Mouse (Mus musculus): Measurements from ENCODE around the gene Hesx1. TPM values are rescaled to one million over a fixed set of nuclear protein-coding genes. Genes with fewer than 3 reads are reported as not detected.

The Hesx1 gene
- polyA plus RNA-seq, 1 experiment from 2014 or later: not detected

GRCm38 (mm10) chr14:26981021-26981420, 13.2 kb upstream of the Hesx1 start:
- Histone ChIP-seq H3K27ac (no peak overlapping the region), H3K9ac (no peak overlapping the region), H3K27me3 (0 out of 2 replicates have a peak, but pooled peaks cover 5% of the 10 kb centered on the region), H3K9me3 (replicated peaks) (peaks cover 5% of the 10 kb centered on the region), H3K4me2 (no peak overlapping the region), H3K4me3 (no peak overlapping the region), H3K36me3 (ENCODE audit: poor library complexity, severe bottlenecking) (no peaks in the 10 kb centered on the region), H3K4me1 (no peaks in the 10 kb centered on the region)
- ATAC-seq: no peak
- 94% methylated on average over 8 of the region's 8 CpGs for WGBS

- no peaks in the 10 kb centered on the region for H3K4me1 ChIP-seq
- peaks cover 5% of the 10 kb centered on the region for H3K9me3 ChIP-seq (replicated peaks)
- no peaks in the 10 kb centered on the region for H3K36me3 ChIP-seq (ENCODE audit: poor library complexity, severe bottlenecking)
- H3K4me2 ChIP-seq: no peak overlapping the region
- no peak overlapping the region for H3K27ac ChIP-seq
- 0 out of 2 replicates have a peak, but pooled peaks cover 5% of the 10 kb centered on the region for H3K27me3 ChIP-seq
- no peak for ATAC-seq
- no peak overlapping the region for H3K4me3 ChIP-seq
- no peak overlapping the region for H3K9ac ChIP-seq
- WGBS: 66% methylated on average over 5 of the region's 5 CpGs
Observed at GRCm38 (mm10) chr14:26981494-26982149, 12.6 kb upstream of the Hesx1 start.

- Histone ChIP-seq H3K36me3 (ENCODE audit: poor library complexity, severe bottlenecking) (no peaks in the 10 kb centered on the region), H3K9me3 (replicated peaks) (peaks cover 5% of the 10 kb centered on the region), H3K4me2 (no peak overlapping the region), H3K4me3 (no peak overlapping the region), H3K9ac (no peak overlapping the region), H3K27me3 (0 out of 2 replicates have a peak, but pooled peaks cover 2% of the 10 kb centered on the region), H3K4me1 (no peaks in the 10 kb centered on the region), H3K27ac (no peak overlapping the region)
- ATAC-seq: no peak
- WGBS: 82% methylated on average over 5 of the region's 5 CpGs
Observed at GRCm38 (mm10) chr14:26982150-26982530, 12.1 kb upstream of the Hesx1 start.

GRCm38 (mm10) chr14:26988694-26989093, 5.5 kb upstream of the Hesx1 start:
- 72% methylated on average over 2 of the region's 2 CpGs for WGBS
- H3K9ac ChIP-seq: no peak overlapping the region
- ATAC-seq: no peak
- H3K4me2 ChIP-seq: no peak overlapping the region
- H3K27ac ChIP-seq: no peak overlapping the region
- H3K27me3 ChIP-seq: peaks cover 4% of the 10 kb centered on the region; the same call in 1 of the 2 replicates
- H3K4me3 ChIP-seq: no peak overlapping the region
- H3K9me3 ChIP-seq (replicated peaks): no peaks in the 10 kb centered on the region
- H3K4me1 ChIP-seq: no peaks in the 10 kb centered on the region
- H3K36me3 ChIP-seq (ENCODE audit: poor library complexity, severe bottlenecking): no peaks in the 10 kb centered on the region

- ATAC-seq: no peak
- 60% methylated on average over 18 of the region's 18 CpGs for WGBS
- no peaks in the 10 kb centered on the region for H3K9me3 ChIP-seq (replicated peaks)
- H3K27ac ChIP-seq: no peak overlapping the region
- H3K9ac ChIP-seq: no peak overlapping the region
- no peak overlapping the region for H3K4me2 ChIP-seq
- H3K4me1 ChIP-seq: peaks cover 6% of the 10 kb centered on the region
- H3K27me3 ChIP-seq: peaks cover 10% of the 10 kb centered on the region; the same call in 1 of the 2 replicates
- no peak overlapping the region for H3K4me3 ChIP-seq
- H3K36me3 ChIP-seq (ENCODE audit: poor library complexity, severe bottlenecking): no peaks in the 10 kb centered on the region
Observed at GRCm38 (mm10) chr14:26991622-26992021, 2.6 kb upstream of the Hesx1 start.

DNA sequence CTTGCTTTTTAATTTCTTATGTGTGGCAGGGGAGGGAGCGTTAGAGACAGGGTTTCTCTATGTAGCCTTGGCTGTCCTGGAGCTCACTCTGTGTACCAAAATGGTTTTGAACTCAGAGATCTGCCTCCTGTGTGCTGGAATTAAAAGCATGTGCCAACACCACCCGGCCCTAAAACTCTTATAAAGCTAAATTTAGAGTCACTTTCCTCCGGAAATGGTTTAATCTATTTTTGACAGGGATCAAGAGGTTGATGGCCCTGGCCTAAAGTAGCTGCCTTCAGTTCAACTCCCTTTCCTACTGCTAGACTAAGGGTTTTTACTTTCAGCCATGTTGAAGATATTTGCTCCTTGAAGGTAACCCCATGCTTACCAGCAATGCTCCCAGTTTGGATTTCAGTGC, 789 bp upstream of the Hesx1 start:
- Histone ChIP-seq H3K9ac (no peak overlapping the region), H3K4me1 (peaks cover 6% of the 10 kb centered on the region), H3K36me3 (ENCODE audit: poor library complexity, severe bottlenecking) (no peaks in the 10 kb centered on the region), H3K4me3 (no peak overlapping the region), H3K27me3 (peaks cover 14% of the 10 kb centered on the region; the same call in 1 of the 2 replicates), H3K4me2 (no peak overlapping the region), H3K9me3 (replicated peaks) (no peaks in the 10 kb centered on the region), H3K27ac (no peak overlapping the region)
- WGBS: 83% methylated on average over 3 of the region's 3 CpGs
- ATAC-seq: no peak

GRCm38 (mm10) chr14:26996257-26996656, 2.0 kb downstream of the Hesx1 start:
- no peak for ATAC-seq
- Histone ChIP-seq H3K9me3 (replicated peaks) (no peaks in the 10 kb centered on the region), H3K4me2 (no peak overlapping the region), H3K4me3 (no peak overlapping the region), H3K9ac (no peak overlapping the region), H3K4me1 (peaks cover 6% of the 10 kb centered on the region), H3K27me3 (peaks cover 39% of the 10 kb centered on the region), H3K27ac (no peak overlapping the region), H3K36me3 (ENCODE audit: poor library complexity, severe bottlenecking) (no peaks in the 10 kb centered on the region)

DNA sequence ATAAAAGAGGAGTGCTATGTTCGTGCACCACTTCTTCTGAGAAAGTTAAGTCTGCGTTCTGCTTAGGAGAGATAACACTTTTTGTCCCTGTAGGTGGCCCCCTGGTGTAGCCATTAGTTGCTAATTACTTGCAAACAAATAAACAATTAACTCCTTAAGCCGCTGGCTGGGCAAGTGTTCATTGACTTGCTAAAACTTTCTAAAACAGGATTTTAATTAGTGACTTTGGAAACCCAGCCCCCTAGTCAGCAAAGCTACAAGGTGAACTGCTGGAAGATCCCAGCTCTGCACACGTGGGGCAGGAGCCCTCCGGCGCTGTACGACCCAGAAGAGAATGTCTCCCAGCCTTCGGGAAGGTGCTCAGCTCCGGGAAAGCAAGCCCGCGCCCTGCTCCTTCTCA, 6.2 kb downstream of the Hesx1 start:
- WGBS: under 1% methylated on average over 11 of the region's 11 CpGs
- ATAC-seq: no peak
- Histone ChIP-seq H3K9ac (no peak overlapping the region), H3K27me3 (peaks cover 55% of the 10 kb centered on the region), H3K9me3 (replicated peaks) (no peaks in the 10 kb centered on the region), H3K27ac (no peak overlapping the region), H3K4me1 (no peaks in the 10 kb centered on the region), H3K36me3 (ENCODE audit: poor library complexity, severe bottlenecking) (no peaks in the 10 kb centered on the region), H3K4me3 (no peak overlapping the region), H3K4me2 (no peak overlapping the region)

DNA sequence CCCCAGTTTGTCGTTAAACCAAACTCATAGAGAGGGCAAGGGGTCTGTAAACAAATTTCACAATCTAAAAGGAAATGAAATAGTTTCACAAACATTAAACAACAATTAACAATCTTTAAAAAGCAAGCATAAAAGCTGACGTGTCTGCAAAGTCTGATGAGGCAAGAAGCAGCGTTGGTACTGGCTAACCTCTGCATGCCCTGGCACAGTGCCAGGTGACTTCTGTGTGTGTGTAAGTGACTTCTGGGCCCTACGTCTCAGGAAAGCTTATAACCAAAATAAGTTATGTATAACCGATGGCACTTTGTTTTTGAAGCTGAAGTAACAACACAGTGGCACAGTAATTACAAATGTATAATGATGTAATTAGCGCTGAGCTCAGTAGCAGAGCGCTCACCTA, 10.7 kb downstream of the Hesx1 start:
- H3K4me1 ChIP-seq: no peaks in the 10 kb centered on the region
- no peak overlapping the region for H3K9ac ChIP-seq
- H3K27ac ChIP-seq: no peak overlapping the region
- no peak for ATAC-seq
- peaks cover 56% of the 10 kb centered on the region for H3K27me3 ChIP-seq
- H3K36me3 ChIP-seq (ENCODE audit: poor library complexity, severe bottlenecking): no peaks in the 10 kb centered on the region
- no peak overlapping the region for H3K4me3 ChIP-seq
- no peaks in the 10 kb centered on the region for H3K9me3 ChIP-seq (replicated peaks)
- WGBS: 61% methylated on average over 7 of the region's 7 CpGs
- H3K4me2 ChIP-seq: no peak overlapping the region

GRCm38 (mm10) chr14:27005937-27006336, 11.7 kb downstream of the Hesx1 start:
- ATAC-seq: no peak
- WGBS: 2% methylated on average over 6 of the region's 6 CpGs
- no peaks in the 10 kb centered on the region for H3K36me3 ChIP-seq (ENCODE audit: poor library complexity, severe bottlenecking)

GRCm38 (mm10) chr14:27011561-27011960, 17.3 kb downstream of the Hesx1 start:
- Histone ChIP-seq H3K9ac (no peak overlapping the region), H3K9me3 (replicated peaks) (no peaks in the 10 kb centered on the region), H3K4me1 (no peaks in the 10 kb centered on the region), H3K27ac (no peak overlapping the region), H3K27me3 (peaks cover 9% of the 10 kb centered on the region; the same call in 1 of the 2 replicates), H3K4me2 (no peak overlapping the region), H3K36me3 (ENCODE audit: poor library complexity, severe bottlenecking) (no peaks in the 10 kb centered on the region), H3K4me3 (no peak overlapping the region)
- 82% methylated on average over 5 of the region's 5 CpGs for WGBS
- ATAC-seq: no peak

More at GRCm38 (mm10) chr14:27005937-27006336, 11.7 kb downstream of the Hesx1 start:
- no peak overlapping the region for H3K4me2 ChIP-seq
- H3K4me1 ChIP-seq: no peaks in the 10 kb centered on the region
- peaks cover 47% of the 10 kb centered on the region for H3K27me3 ChIP-seq
- H3K27ac ChIP-seq: no peak overlapping the region
- no peak overlapping the region for H3K9ac ChIP-seq
- no peak overlapping the region for H3K4me3 ChIP-seq
- H3K9me3 ChIP-seq (replicated peaks): no peaks in the 10 kb centered on the region

DNA sequence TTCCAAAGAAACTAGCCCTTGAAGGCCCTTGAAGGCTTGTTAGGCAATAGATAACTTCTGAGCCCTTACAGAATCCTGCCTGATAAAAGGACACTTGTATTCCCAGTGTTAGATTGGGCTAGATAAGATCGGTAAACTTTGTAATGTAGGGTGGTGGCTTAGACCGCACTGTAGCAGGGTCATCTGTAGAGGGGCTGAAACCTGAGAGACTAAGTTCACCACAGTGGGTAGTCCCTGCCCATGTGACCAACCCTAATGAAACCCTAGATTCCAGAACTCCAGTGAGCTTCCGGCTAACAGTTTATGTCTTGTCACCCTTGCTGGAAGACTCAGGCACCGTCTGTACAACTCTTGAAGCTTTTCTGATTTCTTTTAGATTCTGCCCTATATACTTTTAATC, 19.4 kb downstream of the Hesx1 start:
- H3K27ac ChIP-seq: no peak overlapping the region
- H3K4me1 ChIP-seq: no peaks in the 10 kb centered on the region
- no peak overlapping the region for H3K9ac ChIP-seq
- no peak overlapping the region for H3K4me3 ChIP-seq
- H3K9me3 ChIP-seq (replicated peaks): no peaks in the 10 kb centered on the region
- 89% methylated on average over 4 of the region's 4 CpGs for WGBS
- H3K4me2 ChIP-seq: no peak overlapping the region
- ATAC-seq: no peak
- H3K36me3 ChIP-seq (ENCODE audit: poor library complexity, severe bottlenecking): no peaks in the 10 kb centered on the region
- no peaks in the 10 kb centered on the region for H3K27me3 ChIP-seq

- no peaks in the 10 kb centered on the region for H3K36me3 ChIP-seq (ENCODE audit: poor library complexity, severe bottlenecking)
- no peak for ATAC-seq
- no peak overlapping the region for H3K27ac ChIP-seq
- H3K9me3 ChIP-seq (replicated peaks): no peaks in the 10 kb centered on the region
- WGBS: 92% methylated on average over 2 of the region's 2 CpGs
- no peak overlapping the region for H3K4me3 ChIP-seq
- H3K4me2 ChIP-seq: no peak overlapping the region
- no peak overlapping the region for H3K9ac ChIP-seq
- no peaks in the 10 kb centered on the region for H3K27me3 ChIP-seq
- H3K4me1 ChIP-seq: no peaks in the 10 kb centered on the region
Observed at GRCm38 (mm10) chr14:27017936-27018335, 23.7 kb downstream of the Hesx1 start.
